In genomic region chr5:121627871-121628270, GRCm38 (mm10) we compare ENCODE assay signal across 9 mouse cellular contexts. TPM values are rescaled to one million over a fixed set of nuclear protein-coding genes. Genes with fewer than 3 reads are reported as not detected.
DNase-seq lines count a peak whose midpoint lies in the region; ATAC-seq lines count a peak whose summit lies in the region.
"Had no signal": no experiment of that assay in that cellular context is flagged by ENCODE, and none has a peak within 500 bp of the region (broad histone marks: within the 10 kb centered on the region; RNA-seq: fewer than 3 reads in every experiment).

No protein-coding gene starts in this region.

- H3K4me3 ChIP-seq in hindbrain, embryonic 10.5 days: no peak overlapping the region
- no peak overlapping the region for H3K4me3 ChIP-seq in hindbrain, embryonic 13.5 days
- H3K4me3 ChIP-seq: embryonic facial prominence, embryonic 15.5 days had no signal

- no peaks in the 10 kb centered on the region for H3K36me3 ChIP-seq in hindbrain, embryonic 10.5 days
- no peaks in the 10 kb centered on the region for H3K36me3 ChIP-seq in hindbrain, embryonic 13.5 days
- H3K36me3 ChIP-seq: embryonic facial prominence, embryonic 15.5 days had no signal

- peak; percentile 73 for DNase-seq in hindbrain, embryonic 10.5 days (ENCODE audit: low spot score)
- DNase-seq in T-cell, adult 2 months (ENCODE audit: low spot score): peak; percentile 63
- DNase-seq in cerebellum, postnatal 36 days: peak; percentile 70 to 71
- peak; percentile 69 to 87 for DNase-seq in heart, postnatal 10 days
- DNase-seq in left cerebral cortex, postnatal 14 days (ENCODE audit: low spot score in 2 of 2): peak; percentile 74
- DNase-seq in natural killer cell, adult 2 months (ENCODE audit: low spot score in 2 of 2): peak; percentile 64 to 73
- DNase-seq in thymus, adult 18-20 months: peak; percentile 38 to 43

- H3K9me3 ChIP-seq in hindbrain, embryonic 10.5 days: no peaks in the 10 kb centered on the region
- no peaks in the 10 kb centered on the region for H3K9me3 ChIP-seq in hindbrain, embryonic 13.5 days
- H3K9me3 ChIP-seq: embryonic facial prominence, embryonic 15.5 days had no signal

- peaks cover 7% of the 10 kb centered on the region for H3K4me1 ChIP-seq in hindbrain, embryonic 10.5 days (replicated peaks)
- H3K4me1 ChIP-seq in hindbrain, embryonic 13.5 days (replicated peaks): peaks cover under 1% of the 10 kb centered on the region; the same call in 1 of the 2 replicates
- H3K4me1 ChIP-seq: embryonic facial prominence, embryonic 15.5 days had no signal

- no peak for ATAC-seq in hindbrain, embryonic 13.5 days (ENCODE audit: low FRiP score)

- H3K27me3 ChIP-seq in hindbrain, embryonic 10.5 days (ENCODE audit: insufficient read depth, poor library complexity, severe bottlenecking): no peaks in the 10 kb centered on the region
- H3K27me3 ChIP-seq in hindbrain, embryonic 13.5 days: no peaks in the 10 kb centered on the region
- H3K27me3 ChIP-seq: embryonic facial prominence, embryonic 15.5 days had no signal

- WGBS in hindbrain, embryonic 10.5 days: 0% methylated on average over 1 of the region's 1 CpGs
- 0% methylated on average over 1 of the region's 1 CpGs for WGBS in hindbrain, embryonic 13.5 days

- no peak overlapping the region for H3K9ac ChIP-seq in hindbrain, embryonic 13.5 days
- H3K9ac ChIP-seq: embryonic facial prominence, embryonic 15.5 days had no signal

- no peak overlapping the region for H3K4me2 ChIP-seq in hindbrain, embryonic 13.5 days
- H3K4me2 ChIP-seq: embryonic facial prominence, embryonic 15.5 days had no signal

- intact Hi-C loops in heart, postnatal 10 days (cut with DNase I): no loop called here
- intact Hi-C loops in left cerebral cortex, postnatal 14 days (cut with DNase I): no loop called here

- H3K27ac ChIP-seq in hindbrain, embryonic 10.5 days: no peak overlapping the region
- H3K27ac ChIP-seq in hindbrain, embryonic 13.5 days: no peak overlapping the region
- H3K27ac ChIP-seq: embryonic facial prominence, embryonic 15.5 days had no signal

RNA-seq across cellular contexts. Expression of gene Acad12, which starts 9.1 kb away (rescaled TPM):
- 1.9 TPM in 2 replicates for polyA plus RNA-seq in hindbrain, embryonic 10.5 days (2016; fragmentation: Nextera tagmentation; extraction: Ambion mirVana)
- polyA plus RNA-seq in hindbrain, embryonic 13.5 days (2015; fragmentation: Nextera tagmentation; extraction: Ambion mirVana): 1.7 and 1.8 TPM in 2 replicates
- total RNA-seq in heart, postnatal 10 days (2021): 10 to 100 TPM; 24.3 to 31.0 TPM
- 1 to 10 TPM; 5.0 to 5.5 TPM for total RNA-seq in left cerebral cortex, postnatal 14 days (2021)

RNA-seq across cellular contexts. Expression of gene Acad10, which starts 32.4 kb away (rescaled TPM):
- 3.0 and 3.5 TPM in 2 replicates for polyA plus RNA-seq in hindbrain, embryonic 10.5 days (2016; fragmentation: Nextera tagmentation; extraction: Ambion mirVana)
- polyA plus RNA-seq in hindbrain, embryonic 13.5 days (2015; fragmentation: Nextera tagmentation; extraction: Ambion mirVana): 1.7 and 1.9 TPM in 2 replicates
- 10 to 100 TPM; 13.7 to 16.0 TPM for total RNA-seq in heart, postnatal 10 days (2021)
- 1 to 10 TPM; 3.1 to 3.3 TPM for total RNA-seq in left cerebral cortex, postnatal 14 days (2021)

RNA-seq across cellular contexts. Expression of gene Brap, which starts 32.5 kb away (rescaled TPM):
- 41.6 and 41.9 TPM in 2 replicates for polyA plus RNA-seq in hindbrain, embryonic 10.5 days (2016; fragmentation: Nextera tagmentation; extraction: Ambion mirVana)
- polyA plus RNA-seq in hindbrain, embryonic 13.5 days (2015; fragmentation: Nextera tagmentation; extraction: Ambion mirVana): 44.3 and 44.5 TPM in 2 replicates
- 10 to 100 TPM; 28.2 to 35.2 TPM for total RNA-seq in heart, postnatal 10 days (2021)
- 10 to 100 TPM; 55.0 to 59.1 TPM for total RNA-seq in left cerebral cortex, postnatal 14 days (2021)

RNA-seq across cellular contexts. Expression of gene Aldh2, which starts 34.2 kb away (rescaled TPM):
- polyA plus RNA-seq in hindbrain, embryonic 10.5 days (2016; fragmentation: Nextera tagmentation; extraction: Ambion mirVana): 123 and 124 TPM in 2 replicates
- 104 and 109 TPM in 2 replicates for polyA plus RNA-seq in hindbrain, embryonic 13.5 days (2015; fragmentation: Nextera tagmentation; extraction: Ambion mirVana)
- total RNA-seq in heart, postnatal 10 days (2021): 100 to 1,000 TPM; 114 to 134 TPM
- 10 to 100 TPM; 77.4 to 87.7 TPM for total RNA-seq in left cerebral cortex, postnatal 14 days (2021)
